Mouse (Mus musculus) layer of hippocampus, adult 2 months (tissue): ENCODE results near the gene Grm4. TPM values are rescaled to one million over a fixed set of nuclear protein-coding genes. Genes with fewer than 3 reads are reported as not detected.
"Not testable (repeated sequence)": the region's sequence is repeated elsewhere in the genome, so short reads cannot be mapped to it uniquely, and the experiment has no call there.

Experiments used
- DNase-seq, 2 experiments: peaks; one replicate each; pipeline ENCODE4 v3.0.0; 2022; ENCODE audit warnings: low spot score in 2 of 2
- H3K27ac ChIP-seq: fragments of 200-600 bp; 2 replicates; pipeline ENCODE4 v1.8.1; 2022
- H3K4me3 ChIP-seq: fragments of 200-600 bp; 2 replicates; pipeline ENCODE4 v1.8.1; 2022; ENCODE audit warnings: mild to moderate bottlenecking
- CTCF ChIP-seq: fragments of 200-600 bp; conservative IDR thresholded peaks from 2 replicates; pipeline ENCODE4 v1.8.1; 2022; ENCODE audit warnings: antibody characterized with exemption, mild to moderate bottlenecking, moderate library complexity
- total RNA-seq, 2 experiments: library from RNA; stranded (reverse); gene quantifications; 2 replicates each; pipeline ENCODE4 v1.2.3; 2021

Grm4 gene
- total RNA-seq, 2 experiments from 2014 or later, result 7.9 to 9.6 TPM

DNA sequence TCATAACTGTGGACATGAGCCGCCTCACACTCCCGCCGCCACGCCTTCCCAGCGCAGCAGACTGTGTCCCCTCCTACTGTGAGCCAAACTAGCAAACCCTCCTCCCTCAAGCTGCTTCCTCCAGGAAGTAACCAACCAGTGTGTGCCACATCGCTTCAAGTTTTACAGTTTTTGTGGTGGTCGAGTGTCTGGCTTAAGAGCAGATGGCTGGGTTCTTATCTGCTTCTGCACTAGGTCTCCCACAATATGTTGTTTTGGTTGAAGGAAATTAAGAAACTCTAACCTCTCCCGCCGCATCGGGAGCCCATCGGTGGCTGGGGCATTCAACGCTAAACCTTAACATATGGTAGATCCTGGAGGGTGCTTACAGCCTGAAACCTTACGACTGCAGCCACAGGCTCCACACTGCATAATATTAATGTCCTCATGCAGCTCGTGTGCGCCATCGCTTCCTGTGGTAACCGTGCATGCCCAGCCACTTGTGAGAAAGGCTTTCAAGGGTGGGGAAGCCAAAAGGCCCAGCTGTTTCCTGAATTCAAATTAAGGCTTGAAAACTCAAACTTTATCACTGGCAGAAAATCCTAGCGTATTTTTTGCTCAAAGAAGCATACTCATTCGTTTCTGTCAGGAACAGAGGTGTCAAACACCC lies 115.7 kb downstream of the Grm4 start:
- H3K27ac ChIP-seq, result no peak overlapping the region
- no peak for TF ChIP-seq CTCF
- DNase-seq, result no peak
- H3K4me3 ChIP-seq, result no peak overlapping the region

DNA sequence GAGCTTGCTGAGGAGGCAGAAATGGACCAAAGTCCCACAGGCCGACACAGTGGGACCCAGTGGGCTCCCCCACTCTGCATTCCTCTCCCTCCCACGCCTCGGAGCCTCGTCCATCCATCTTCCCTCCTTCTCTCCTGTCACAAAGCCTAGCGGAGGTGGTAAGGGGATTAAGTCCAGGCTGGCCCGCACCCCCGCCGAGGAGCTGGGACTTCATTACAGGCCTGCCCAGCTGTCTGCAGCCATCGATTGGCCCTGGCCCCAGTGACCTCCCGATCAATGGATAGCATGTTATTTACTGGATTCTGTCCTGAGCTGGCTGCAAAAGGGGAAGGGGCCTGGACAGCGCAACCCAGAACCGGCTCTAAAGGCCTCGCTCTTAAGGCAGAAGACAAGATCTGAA lies 120.0 kb downstream of the Grm4 start:
- Histone ChIP-seq H3K27ac (no peak overlapping the region), H3K4me3 (no peak overlapping the region)
- no peak for DNase-seq
- TF ChIP-seq CTCF, result no peak

DNA sequence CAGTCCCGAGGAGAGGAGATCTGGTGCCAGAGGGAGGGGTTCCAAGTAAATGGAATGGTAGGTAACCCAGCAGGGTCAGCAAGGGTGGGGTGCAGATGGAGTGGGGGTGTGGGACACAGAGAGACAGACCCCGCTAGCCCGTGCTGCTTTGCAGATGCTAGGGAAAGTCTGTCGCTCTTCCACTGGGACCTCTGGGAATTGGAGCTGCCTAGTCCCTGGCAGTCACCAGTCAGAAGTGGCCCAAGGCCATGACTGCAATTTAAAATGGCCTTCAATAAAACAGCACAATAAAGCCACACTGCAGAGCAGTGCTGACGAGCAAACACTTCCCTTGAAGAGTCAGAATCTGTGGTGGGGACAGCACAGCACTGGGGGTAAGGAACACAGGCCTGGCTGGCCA lies 127.3 kb downstream of the Grm4 start:
- TF ChIP-seq CTCF, result no peak
- H3K4me3 ChIP-seq, result no peak overlapping the region
- no peak overlapping the region for H3K27ac ChIP-seq
- DNase-seq, result no peak

DNA sequence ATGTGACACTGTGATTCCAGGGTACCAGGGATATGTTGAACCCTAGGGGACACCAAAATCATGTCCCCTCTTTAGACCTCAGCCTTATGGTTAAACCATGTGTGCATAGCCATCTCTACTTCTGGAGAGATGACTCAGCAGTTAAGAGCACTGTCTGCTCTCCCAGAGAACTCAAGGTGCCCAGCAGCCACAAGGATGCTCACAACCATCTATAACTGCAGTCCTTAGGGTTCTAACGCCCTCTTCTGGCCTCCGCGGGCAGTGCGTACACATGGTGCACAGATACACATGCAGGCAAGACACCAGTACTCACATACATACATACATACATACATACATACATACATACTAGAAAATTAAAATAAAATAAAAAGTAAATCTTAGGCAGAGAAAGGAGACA lies 127.8 kb downstream of the Grm4 start:
- Histone ChIP-seq H3K27ac (no peak overlapping the region), H3K4me3 (no peak overlapping the region)
- peak; percentile 24; the same call in 1 of the 2 replicates for TF ChIP-seq CTCF
- no peak for DNase-seq

DNA sequence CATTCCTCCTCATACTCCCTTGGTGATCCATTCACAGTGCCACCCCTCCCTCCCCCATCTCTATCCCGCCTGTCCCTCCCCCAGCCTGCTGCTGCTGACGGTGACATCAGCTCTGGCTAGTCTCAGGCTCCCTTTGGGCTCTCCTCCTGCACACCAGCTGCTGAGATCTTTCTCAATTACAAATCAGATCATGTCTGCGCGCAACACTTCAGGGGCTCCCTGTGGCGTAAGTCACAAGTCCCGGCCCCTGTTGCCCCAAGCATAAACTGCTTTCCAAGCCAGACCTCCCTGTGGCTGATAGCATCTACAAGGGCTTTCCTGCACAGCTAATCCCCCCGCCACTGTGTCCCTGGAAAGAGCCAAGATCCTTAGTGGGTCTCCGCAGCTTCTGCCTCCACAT lies 128.3 kb downstream of the Grm4 start:
- DNase-seq, result peak; percentile 29 to 33
- no peak overlapping the region for H3K27ac ChIP-seq
- TF ChIP-seq CTCF, result no peak
- no peak overlapping the region for H3K4me3 ChIP-seq

DNA sequence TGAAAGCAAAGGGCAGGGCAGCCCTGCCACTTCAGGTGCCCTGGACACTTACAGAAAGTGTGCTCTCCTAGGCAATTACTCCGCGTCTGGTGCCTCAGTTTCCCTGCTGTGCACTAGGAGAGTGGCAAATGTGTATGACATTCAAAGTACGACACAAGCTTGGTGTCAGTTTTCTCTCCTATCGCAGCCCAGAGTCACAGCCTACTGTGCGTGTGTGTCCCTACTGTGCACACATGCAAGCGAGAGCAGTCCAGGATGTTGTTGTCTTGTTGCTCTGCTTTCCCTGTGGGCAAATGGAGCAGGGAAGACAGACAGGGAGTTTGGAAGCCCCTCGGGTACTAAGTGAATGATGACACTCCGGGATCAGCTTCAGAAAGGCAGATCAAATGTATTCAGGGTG lies 131.2 kb downstream of the Grm4 start:
- no peak for TF ChIP-seq CTCF
- no peak for DNase-seq
- no peak overlapping the region for H3K4me3 ChIP-seq
- H3K27ac ChIP-seq, result no peak overlapping the region

DNA sequence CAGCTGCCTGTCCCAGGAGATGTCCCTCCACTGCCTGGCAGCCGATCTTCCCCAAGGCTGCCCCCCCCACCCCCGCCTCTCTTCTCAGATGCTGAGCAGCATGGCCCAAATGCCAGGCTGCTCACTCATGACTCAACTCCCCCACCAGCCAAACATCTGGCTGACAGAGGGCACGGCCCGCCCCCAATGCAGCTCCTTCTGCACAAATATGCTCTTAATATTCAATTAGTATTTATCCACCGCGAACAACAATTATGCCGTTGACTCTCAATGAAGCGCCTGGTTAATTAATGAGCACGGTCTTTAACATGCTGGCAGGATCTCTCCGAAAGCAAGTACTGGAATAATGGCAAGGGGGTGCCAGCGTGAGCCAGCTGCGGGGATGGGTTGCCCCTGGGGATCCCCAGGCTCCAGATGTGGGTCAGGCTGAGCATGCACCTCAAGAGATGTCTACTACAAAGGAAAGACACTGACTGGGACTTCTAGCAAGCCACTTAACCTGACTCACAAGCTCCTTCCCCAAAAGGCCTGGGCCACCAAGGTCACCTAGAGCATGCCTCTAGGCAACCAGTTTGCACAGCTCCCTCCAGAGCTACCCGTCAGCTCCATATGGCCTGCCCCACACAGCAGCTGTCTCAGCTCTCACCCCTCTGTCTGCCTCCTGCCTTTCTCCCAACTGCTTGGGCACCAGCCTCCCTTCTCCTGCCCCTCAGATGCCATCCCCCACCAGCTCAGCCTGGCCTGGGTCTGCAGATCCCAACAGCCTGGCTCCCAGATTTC lies 131.8 kb downstream of the Grm4 start:
- DNase-seq, result peak in 1 of 2 experiments; percentile 40
- no peak for TF ChIP-seq CTCF
- Histone ChIP-seq H3K27ac (no peak overlapping the region), H3K4me3 (no peak overlapping the region)

DNA sequence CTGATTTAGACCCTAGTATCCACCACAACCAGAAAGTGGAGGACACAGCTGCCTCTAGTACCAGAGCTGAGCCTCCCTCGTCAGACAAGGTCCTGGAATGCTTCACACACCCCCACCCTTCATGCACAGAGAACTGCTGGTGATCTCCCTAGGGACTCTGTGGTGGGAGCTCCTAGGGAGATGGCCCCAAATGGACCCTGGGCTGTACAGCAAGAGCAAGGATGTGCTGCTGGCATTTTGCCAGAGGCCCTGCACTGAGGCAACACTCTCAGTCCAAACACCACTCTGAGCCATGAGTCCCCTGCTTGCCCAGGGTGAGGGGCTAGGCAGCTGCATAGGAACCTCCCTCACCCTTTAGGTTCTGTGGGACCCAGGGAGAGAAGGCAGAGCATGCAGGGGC lies 134.8 kb downstream of the Grm4 start:
- DNase-seq, result no peak
- TF ChIP-seq CTCF, result no peak
- Histone ChIP-seq H3K27ac (no peak overlapping the region), H3K4me3 (no peak overlapping the region)

DNA sequence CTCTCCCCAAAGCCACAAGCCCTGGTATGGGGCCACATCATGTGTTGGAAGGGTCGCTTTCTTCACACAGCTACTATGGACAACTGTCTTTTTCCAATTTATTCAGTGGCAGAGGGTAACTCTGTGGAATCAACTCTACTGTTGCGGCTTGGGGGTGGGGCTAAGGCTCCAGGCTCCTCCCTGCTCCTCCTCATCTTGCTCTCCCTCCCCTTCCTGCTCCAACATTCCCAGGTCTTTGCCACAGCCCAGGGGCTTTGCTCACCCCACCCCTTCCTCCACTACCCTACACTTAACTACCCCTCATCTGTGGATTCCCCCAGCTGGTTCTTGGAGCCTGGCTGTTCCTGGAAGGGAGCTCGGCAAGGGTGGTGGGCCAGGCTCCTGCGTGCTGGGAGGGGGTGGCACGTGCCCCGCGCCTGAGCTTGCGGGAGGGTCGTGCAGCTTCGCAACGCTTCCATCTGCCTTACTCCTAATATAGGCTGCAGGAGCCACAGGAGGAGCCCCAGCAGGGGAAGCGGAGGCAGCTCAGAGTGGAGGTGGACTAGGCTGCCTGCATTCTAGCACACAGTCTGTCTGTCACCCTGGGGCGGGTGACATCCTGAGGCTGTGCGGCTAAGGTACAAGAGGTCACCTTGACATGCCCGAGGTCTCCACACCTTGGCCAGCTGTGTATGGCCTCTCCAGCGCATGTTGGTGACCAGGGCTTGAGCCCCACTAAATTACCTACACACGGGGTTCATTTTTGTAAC lies 135.5 kb downstream of the Grm4 start:
- Histone ChIP-seq H3K27ac (no peak overlapping the region), H3K4me3 (no peak overlapping the region)
- no peak for TF ChIP-seq CTCF
- DNase-seq, result peak in 1 of 2 experiments; percentile 23

DNA sequence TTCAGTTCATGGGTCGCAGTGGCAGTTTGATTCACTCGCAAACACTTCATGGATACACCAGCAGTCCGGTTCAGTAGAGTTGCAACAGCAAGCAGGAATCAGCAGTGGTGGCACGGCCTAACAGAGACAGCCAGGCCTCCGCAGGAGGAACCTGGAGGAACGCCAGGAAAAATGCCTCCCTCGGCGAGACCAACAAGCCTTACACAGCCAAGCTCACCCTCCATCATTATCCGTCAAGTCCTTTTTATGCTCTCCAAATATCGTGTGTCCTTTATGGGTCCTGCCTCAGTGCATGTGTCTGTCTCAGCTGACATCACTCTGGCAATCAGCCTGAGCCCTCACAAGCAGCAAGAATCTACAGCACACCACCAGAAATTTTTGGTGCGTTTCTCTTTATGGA lies 138.3 kb downstream of the Grm4 start:
- no peak overlapping the region for H3K4me3 ChIP-seq
- H3K27ac ChIP-seq, result no peak overlapping the region
- no peak for DNase-seq
- no peak for TF ChIP-seq CTCF

DNA sequence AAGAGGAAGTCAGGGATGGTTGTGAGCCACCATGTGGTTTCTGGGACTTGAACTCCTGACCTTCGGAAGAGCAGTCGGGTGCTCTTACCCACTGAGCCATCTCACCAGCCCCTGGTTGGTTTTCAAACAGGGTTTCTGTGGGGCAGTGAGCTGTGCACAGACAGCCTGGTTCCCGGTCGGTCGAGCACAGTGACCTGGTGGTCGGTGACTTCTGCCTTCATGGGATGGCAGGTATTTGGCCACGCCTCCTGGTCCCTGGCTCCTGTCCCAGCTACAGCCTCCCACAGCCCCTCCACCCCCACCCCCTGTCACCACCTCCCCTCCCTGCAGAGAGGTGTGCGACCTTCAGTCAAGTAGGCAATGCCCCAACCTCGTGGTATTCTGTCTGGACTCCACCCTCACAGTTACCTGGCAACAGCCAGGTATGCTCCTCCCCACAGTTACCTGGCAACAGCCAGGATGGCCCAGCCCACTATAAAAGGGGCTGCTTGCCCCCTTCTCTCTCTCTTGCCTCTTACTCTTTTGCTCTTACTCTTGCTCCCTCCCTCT lies 140.2 kb downstream of the Grm4 start:
- DNase-seq, H3K4me3 ChIP-seq, H3K27ac ChIP-seq: not testable (repeated sequence)

DNA sequence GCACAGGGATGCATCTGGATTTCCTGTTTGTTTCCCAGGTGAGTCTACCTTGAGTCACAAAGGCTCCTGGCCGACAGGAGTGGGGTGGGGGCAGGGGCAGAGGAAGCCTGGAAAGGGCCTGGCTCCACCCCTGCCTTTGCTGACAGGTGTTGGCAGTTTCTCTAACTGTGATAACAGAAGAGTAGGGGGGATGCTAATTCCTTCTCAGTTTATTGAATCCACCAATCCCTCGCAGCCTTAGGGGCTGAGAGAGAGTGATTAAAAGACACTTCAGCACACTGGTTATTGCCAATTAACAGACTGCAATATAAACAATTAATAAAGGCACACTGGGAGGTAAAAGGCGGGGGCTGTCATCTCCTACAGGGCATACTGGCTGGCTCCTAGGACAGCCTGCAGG lies 142.2 kb downstream of the Grm4 start:
- no peak for TF ChIP-seq CTCF
- no peak overlapping the region for H3K4me3 ChIP-seq
- H3K27ac ChIP-seq, result no peak overlapping the region
- DNase-seq, result no peak

DNA sequence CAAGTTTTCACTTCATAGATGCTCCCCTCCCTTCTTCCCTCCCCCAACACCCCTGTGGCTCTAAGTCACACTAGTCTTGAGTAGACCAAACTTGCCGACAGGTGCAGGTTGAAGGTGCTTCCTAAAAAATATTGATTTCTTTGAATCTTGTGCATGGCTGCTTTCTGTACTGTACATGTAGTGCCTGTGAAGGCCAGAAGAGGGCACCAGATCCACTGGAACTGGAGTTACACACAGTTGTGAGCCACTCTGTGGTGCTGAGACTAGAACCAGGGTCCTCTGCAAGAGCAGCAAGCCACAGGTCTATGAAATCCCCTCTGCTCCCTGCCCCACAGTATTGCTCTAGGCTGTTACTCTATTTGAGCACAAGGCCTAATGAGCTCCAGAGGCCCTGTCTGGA lies 144.1 kb downstream of the Grm4 start:
- H3K4me3 ChIP-seq, result no peak overlapping the region
- DNase-seq, result no peak
- TF ChIP-seq CTCF, result peak; percentile 49
- no peak overlapping the region for H3K27ac ChIP-seq
